Mouse (Mus musculus) forebrain, embryonic 14.5 days (tissue): ENCODE data around the gene Susd2. TPM values are rescaled to one million over a fixed set of nuclear protein-coding genes. Genes with fewer than 3 reads are reported as not detected.

ENCODE experiments used
- ATAC-seq: fragments of 200-750 bp; cut with Nextera tagmentation; 2 replicates; pipeline ENCODE4 v1.8.0; 2017; ENCODE audit warnings: mild to moderate bottlenecking, moderate library complexity
- DNase-seq: peaks from one replicate; pipeline ENCODE4 v3.0.0-alpha.2; 2015; ENCODE audit warnings: low spot score
- H3K27ac ChIP-seq: fragments of 300-500 bp; sonication (generic); 2 replicates; pipeline ENCODE4 v1.5.1; 2014; ENCODE audit warnings: low read depth, mild to moderate bottlenecking, control low read depth, low read length, moderate library complexity
- H3K27me3 ChIP-seq: fragments of 300-500 bp; sonication (generic); replicated peaks from 2 replicates; pipeline ENCODE4 v1.6.1; 2014; ENCODE audit warnings: low read length, control low read depth, mixed read lengths; ENCODE audit not compliant: control insufficient read depth, insufficient read depth
- H3K36me3 ChIP-seq: fragments of 300-500 bp; sonication (generic); 2 replicates; pipeline ENCODE4 v1.6.1; 2014; ENCODE audit warnings: low read length, control low read depth; ENCODE audit not compliant: control insufficient read depth, insufficient read depth
- H3K4me1 ChIP-seq: fragments of 300-500 bp; sonication (generic); 2 replicates; pipeline ENCODE4 v1.6.1; 2014; ENCODE audit warnings: antibody characterized with exemption, low read length, control low read depth; ENCODE audit not compliant: control insufficient read depth, insufficient read depth
- H3K4me2 ChIP-seq: fragments of 300-500 bp; sonication (generic); 2 replicates; pipeline ENCODE4 v1.6.1; 2014; ENCODE audit warnings: mild to moderate bottlenecking, control low read depth, low read length
- H3K4me3 ChIP-seq: fragments of 300-500 bp; sonication (generic); 2 replicates; pipeline ENCODE4 v1.5.1; 2014; ENCODE audit warnings: low read depth, low read length, control low read depth
- H3K9ac ChIP-seq: fragments of 300-500 bp; sonication (generic); 2 replicates; pipeline ENCODE4 v1.6.1; 2014; ENCODE audit warnings: mild to moderate bottlenecking, low read length, control low read depth, moderate library complexity
- H3K9me3 ChIP-seq: fragments of 300-500 bp; sonication (generic); replicated peaks from 2 replicates; pipeline ENCODE4 v1.6.1; 2016; ENCODE audit warnings: low read length, control low read depth, mixed read lengths; ENCODE audit not compliant: control insufficient read depth
- WGBS: fragments of 180-500 bp; shearing (Covaris S2); extraction: QIAGEN DNeasy Blood & Tissue Kit; methylation state at CpG from one replicate; pipeline ENCODE4 v1.1.7; 2014; 5-methylcytosine and 5-hydroxymethylcytosine counted together
- polyA plus RNA-seq: library from polyadenylated mRNA; unstranded; fragments of >200 nt; fragmentation: Nextera tagmentation; extraction: Ambion mirVana; gene quantifications from 2 replicates; pipeline ENCODE4 v1.2.1, GENCODE M21; 2014

The Susd2 gene
- polyA plus RNA-seq, 1 experiment from 2014 or later: 1.3 TPM

GRCm38 (mm10) chr10:75662575-75662974 lies 18.8 kb upstream of the Susd2 start:
- 84% methylated on average over 4 of the region's 4 CpGs for WGBS
- H3K36me3 ChIP-seq: peaks cover 32% of the 10 kb centered on the region
- H3K9me3 ChIP-seq: no peaks in the 10 kb centered on the region
- H3K9ac ChIP-seq: no peak overlapping the region
- H3K4me2 ChIP-seq: no peak overlapping the region
- H3K4me3 ChIP-seq: no peak overlapping the region
- ATAC-seq (no peak), DNase-seq (no peak)
- peaks cover 10% of the 10 kb centered on the region for H3K4me1 ChIP-seq
- H3K27me3 ChIP-seq: no peaks in the 10 kb centered on the region
- H3K27ac ChIP-seq: no peak overlapping the region

- 58% methylated on average over 3 of the region's 3 CpGs for WGBS
- H3K9ac ChIP-seq: no peak overlapping the region
- no peak overlapping the region for H3K4me3 ChIP-seq
- ATAC-seq (no peak; the same call in 1 of the 2 replicates), DNase-seq (no peak)
- H3K27me3 ChIP-seq: no peaks in the 10 kb centered on the region
- H3K27ac ChIP-seq: peak overlapping the region; percentile 67
- H3K36me3 ChIP-seq: peaks cover 39% of the 10 kb centered on the region
- H3K4me2 ChIP-seq: no peak overlapping the region
- H3K9me3 ChIP-seq: no peaks in the 10 kb centered on the region
- peaks cover 9% of the 10 kb centered on the region for H3K4me1 ChIP-seq
These were observed 18.1 kb upstream of the Susd2 start for GRCm38 (mm10) chr10:75661876-75662275.

GRCm38 (mm10) chr10:75661381-75661780 lies 17.6 kb upstream of the Susd2 start:
- WGBS: 55% methylated on average over 6 of the region's 6 CpGs
- DNase-seq: peak; percentile 76
- Histone ChIP-seq H3K27ac (peak overlapping the region; percentile 67; the same call in 1 of the 2 replicates), H3K4me2 (no peak overlapping the region), H3K36me3 (peaks cover 44% of the 10 kb centered on the region), H3K4me1 (peaks cover 4% of the 10 kb centered on the region), H3K9me3 (no peaks in the 10 kb centered on the region), H3K4me3 (no peak overlapping the region), H3K9ac (no peak overlapping the region), H3K27me3 (no peaks in the 10 kb centered on the region)
- peak; percentile 75 for ATAC-seq

- Histone ChIP-seq H3K4me1 (no peaks in the 10 kb centered on the region; the same call in 1 of the 2 replicates), H3K27ac (no peak overlapping the region), H3K4me3 (no peak overlapping the region), H3K4me2 (no peak overlapping the region), H3K36me3 (peaks cover 63% of the 10 kb centered on the region), H3K27me3 (no peaks in the 10 kb centered on the region), H3K9ac (no peak overlapping the region), H3K9me3 (no peaks in the 10 kb centered on the region)
- ATAC-seq (no peak), DNase-seq (no peak)
- 95% methylated on average over 7 of the region's 7 CpGs for WGBS
These were observed 14.0 kb upstream of the Susd2 start for GRCm38 (mm10) chr10:75657772-75658171.

GRCm38 (mm10) chr10:75657165-75657564 lies 13.4 kb upstream of the Susd2 start:
- ATAC-seq (no peak), DNase-seq (no peak)
- peaks cover 63% of the 10 kb centered on the region for H3K36me3 ChIP-seq
- H3K4me1 ChIP-seq: no peaks in the 10 kb centered on the region; the same call in 1 of the 2 replicates
- H3K4me3 ChIP-seq: no peak overlapping the region
- no peak overlapping the region for H3K4me2 ChIP-seq
- 95% methylated on average over 5 of the region's 5 CpGs for WGBS
- no peak overlapping the region for H3K9ac ChIP-seq
- H3K27me3 ChIP-seq: no peaks in the 10 kb centered on the region
- H3K27ac ChIP-seq: no peak overlapping the region
- no peaks in the 10 kb centered on the region for H3K9me3 ChIP-seq

GRCm38 (mm10) chr10:75654053-75654452 lies 10.2 kb upstream of the Susd2 start:
- Histone ChIP-seq H3K4me1 (no peaks in the 10 kb centered on the region), H3K9me3 (no peaks in the 10 kb centered on the region), H3K27ac (no peak overlapping the region), H3K27me3 (no peaks in the 10 kb centered on the region), H3K36me3 (peaks cover 88% of the 10 kb centered on the region), H3K9ac (no peak overlapping the region), H3K4me3 (no peak overlapping the region), H3K4me2 (no peak overlapping the region)
- ATAC-seq: no peak
- no peak for DNase-seq
- 95% methylated on average over 4 of the region's 4 CpGs for WGBS

- ATAC-seq (no peak), DNase-seq (no peak)
- Histone ChIP-seq H3K4me3 (no peak overlapping the region), H3K4me2 (no peak overlapping the region), H3K36me3 (peaks cover 82% of the 10 kb centered on the region), H3K9me3 (no peaks in the 10 kb centered on the region), H3K27ac (no peak overlapping the region), H3K4me1 (no peaks in the 10 kb centered on the region), H3K9ac (no peak overlapping the region), H3K27me3 (no peaks in the 10 kb centered on the region)
- 95% methylated on average over 16 of the region's 16 CpGs for WGBS
These were observed 7.7 kb upstream of the Susd2 start for GRCm38 (mm10) chr10:75651381-75652068.

- Histone ChIP-seq H3K4me1 (no peaks in the 10 kb centered on the region), H3K27me3 (no peaks in the 10 kb centered on the region), H3K4me2 (no peak overlapping the region), H3K9me3 (no peaks in the 10 kb centered on the region), H3K27ac (no peak overlapping the region), H3K4me3 (no peak overlapping the region), H3K36me3 (peaks cover 81% of the 10 kb centered on the region), H3K9ac (no peak overlapping the region)
- WGBS: 93% methylated on average over 6 of the region's 6 CpGs
- DNase-seq (no peak), ATAC-seq (no peak)
These were observed 6.6 kb upstream of the Susd2 start for GRCm38 (mm10) chr10:75650306-75650902.

- no peak for DNase-seq
- WGBS: 90% methylated on average over 4 of the region's 4 CpGs
- ATAC-seq: no peak
- H3K36me3 ChIP-seq: peaks cover 74% of the 10 kb centered on the region
- no peaks in the 10 kb centered on the region for H3K4me1 ChIP-seq
- H3K27me3 ChIP-seq: no peaks in the 10 kb centered on the region
- H3K27ac ChIP-seq: no peak overlapping the region
- H3K9me3 ChIP-seq: no peaks in the 10 kb centered on the region
- no peak overlapping the region for H3K4me2 ChIP-seq
- no peak overlapping the region for H3K9ac ChIP-seq
- no peak overlapping the region for H3K4me3 ChIP-seq
These were observed 5.7 kb upstream of the Susd2 start for GRCm38 (mm10) chr10:75649406-75649995.
